Mouse (Mus musculus): ENCODE data around the gene Btbd35f24. TPM values are rescaled to one million over a fixed set of nuclear protein-coding genes. Genes with fewer than 3 reads are reported as not detected.
"Not testable (repeated sequence)": the region's sequence is repeated elsewhere in the genome, so short reads cannot be mapped to it uniquely, and the experiment has no call there.

Btbd35f24 gene
- not detected for polyA plus RNA-seq (2017; shearing (Covaris generic))

DNA sequence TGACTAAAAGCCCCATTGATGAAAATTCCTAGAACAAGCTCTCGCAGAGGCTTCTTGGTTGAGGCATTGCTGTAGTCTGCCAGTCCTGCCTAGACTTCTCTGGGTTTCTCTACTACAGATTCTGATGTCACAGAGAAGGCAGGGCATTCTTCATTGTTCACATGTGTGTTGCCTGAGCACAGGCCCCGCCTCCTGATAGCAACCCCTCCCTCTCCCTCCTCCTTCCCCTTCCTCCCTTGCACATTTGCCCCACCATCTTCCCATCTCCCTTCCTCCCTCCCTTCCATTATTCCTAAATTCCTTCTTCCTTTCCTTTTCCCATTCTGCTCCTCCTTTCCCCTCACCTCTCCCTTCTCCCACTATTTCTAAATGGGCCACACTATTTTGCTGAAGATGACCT is at the start of gene Btbd35f24:
TSS of gene Btbd35f24 (minus strand) at position 101 of the 400 bp plus-strand sequence.
- not testable (repeated sequence) for ATAC-seq

Other genes with a start within 250 kb of the Btbd35f24 start
- not detected for gene Btbd35f23, start 119.0 kb downstream of the Btbd35f24 start, polyA plus RNA-seq (2017; shearing (Covaris generic))
- gene Btbd35f11, start 247.9 kb upstream of the Btbd35f24 start, polyA plus RNA-seq (2017; shearing (Covaris generic)): not detected

Data from activated CD4-positive, CD25-positive, alpha-beta regulatory T cell, adult 4 months (primary cell).